Mouse (Mus musculus) megakaryocyte, embryonic 14.5 days (primary cell): ENCODE data around the gene Mib2.

Experiments used
- FLI1 ChIP-seq: IDR thresholded peaks from 2 replicates; pipeline ENCODE4 v1.6.1; 2012; ENCODE audit warnings: low read length, inconsistent platforms, mixed read lengths
- GATA1 ChIP-seq: IDR thresholded peaks from 3 replicates; pipeline ENCODE4 v1.6.1; 2012; ENCODE audit warnings: mixed read lengths, low read length, inconsistent platforms, borderline replicate concordance

DNA sequence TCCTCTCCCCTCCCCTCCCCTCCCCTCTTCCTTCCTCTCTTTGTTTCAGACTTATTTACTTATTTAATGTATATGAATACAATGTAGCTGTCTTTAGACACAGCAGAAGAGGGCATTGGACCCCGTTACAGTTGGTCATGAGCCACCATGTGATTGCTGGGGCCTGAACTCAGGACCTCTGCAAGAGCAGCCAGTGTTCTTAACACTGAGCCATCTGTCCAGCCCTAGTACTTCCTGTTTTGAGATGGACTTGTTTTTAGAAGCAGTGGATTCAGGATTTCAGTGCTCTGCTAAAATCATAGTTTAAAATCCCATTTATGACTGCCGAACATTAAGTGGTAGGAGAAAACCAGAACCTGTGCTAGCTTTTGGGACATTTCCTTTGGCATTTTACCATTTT lies 39.6 kb upstream of the Mib2 start:
- no peak for TF ChIP-seq FLI1
- TF ChIP-seq GATA1, result no peak
